Mouse (Mus musculus) bone marrow, adult 2 months (tissue): ENCODE results near the gene Alox15. TPM values are rescaled to one million over a fixed set of nuclear protein-coding genes. Genes with fewer than 3 reads are reported as not detected.
A peak's percentile ranks its signal among the peaks of the same experiment; 100 is the strongest.

ENCODE experiments used
- H3K27ac ChIP-seq: fragments of 200-500 bp; 2 replicates; pipeline ENCODE4 v1.5.1; 2012; ENCODE audit warnings: low read depth, mild to moderate bottlenecking, control low read depth, inconsistent platforms, low read length; ENCODE audit not compliant: control insufficient read depth, poor library complexity, insufficient read depth
- H3K4me1 ChIP-seq: fragments of 200-500 bp; 2 replicates; pipeline ENCODE4 v1.6.1; 2011; ENCODE audit warnings: low read length; ENCODE audit not compliant: control insufficient read depth, insufficient read depth
- H3K4me3 ChIP-seq: fragments of 200-500 bp; replicated peaks from 2 replicates; pipeline ENCODE3; 2011; ENCODE audit warnings: mild to moderate bottlenecking, low read depth, low read length, control low read depth; ENCODE audit not compliant: control insufficient read depth
- CTCF ChIP-seq: fragments of 200-500 bp; IDR thresholded peaks from 2 replicates; pipeline ENCODE4 v1.5.1; 2011; ENCODE audit warnings: low read length, control low read depth; ENCODE audit not compliant: control insufficient read depth, insufficient read depth
- POLR2A ChIP-seq: fragments of 200-500 bp; IDR thresholded peaks from 2 replicates; pipeline ENCODE4 v1.6.1; 2011; ENCODE audit warnings: low read depth, mild to moderate bottlenecking, control low read depth, low read length, borderline replicate concordance; ENCODE audit not compliant: control insufficient read depth
- WGBS: fragments of 180-500 bp; shearing (Covaris S2); methylation state at CpG from one replicate; pipeline ENCODE4 v1.1.7; 2018; 5-methylcytosine and 5-hydroxymethylcytosine counted together
- polyA plus RNA-seq: library from polyadenylated mRNA; stranded (reverse); fragments of >200 nt; gene quantifications from 2 replicates; pipeline ENCODE4 v1.2.4, GENCODE M21; 2011; ENCODE audit warnings: low replicate concordance; ENCODE audit not compliant: missing spikeins, insufficient read depth, insufficient read length

The Alox15 gene
- polyA plus RNA-seq, 1 experiment = 3.5 TPM

DNA sequence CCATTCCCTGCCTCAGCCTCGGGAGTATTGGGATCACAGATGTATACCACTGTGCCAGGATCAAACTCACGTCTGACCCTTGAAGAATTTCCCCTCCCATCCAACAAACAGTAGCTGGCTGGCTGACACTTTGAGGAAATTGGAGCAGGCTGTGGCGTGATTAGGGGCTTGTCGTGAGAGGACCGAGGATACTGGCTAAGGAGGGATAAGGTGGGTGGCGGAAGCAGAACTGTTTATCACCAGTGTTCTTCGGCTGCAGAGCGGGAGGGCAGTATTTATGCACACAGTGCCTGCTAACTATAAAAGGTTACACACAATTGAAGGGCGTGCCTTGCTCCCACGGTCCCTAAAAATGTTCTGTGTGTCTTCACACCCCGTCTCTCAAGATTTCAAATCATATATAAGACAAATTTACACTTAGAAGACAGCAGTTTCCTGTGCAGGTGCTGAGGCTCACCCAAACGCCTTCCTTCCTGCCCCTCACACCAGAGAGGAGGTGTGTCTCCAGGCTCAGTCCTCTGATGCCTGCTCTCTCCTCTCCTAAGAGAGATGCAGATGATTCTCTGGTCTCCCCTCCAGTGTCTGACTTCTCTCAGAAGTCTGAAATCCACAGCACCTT lies 53.9 kb downstream of the Alox15 start:
- H3K4me3 ChIP-seq = no peak overlapping the region
- H3K4me1 ChIP-seq = peaks cover 2% of the 10 kb centered on the region
- 3% methylated on average over 12 of the region's 12 CpGs for WGBS
- 0 out of 2 replicates have a peak overlapping the region, but pooled peaks have one; percentile 12 for H3K27ac ChIP-seq
- TF ChIP-seq POLR2A (no peak), CTCF (no peak)

DNA sequence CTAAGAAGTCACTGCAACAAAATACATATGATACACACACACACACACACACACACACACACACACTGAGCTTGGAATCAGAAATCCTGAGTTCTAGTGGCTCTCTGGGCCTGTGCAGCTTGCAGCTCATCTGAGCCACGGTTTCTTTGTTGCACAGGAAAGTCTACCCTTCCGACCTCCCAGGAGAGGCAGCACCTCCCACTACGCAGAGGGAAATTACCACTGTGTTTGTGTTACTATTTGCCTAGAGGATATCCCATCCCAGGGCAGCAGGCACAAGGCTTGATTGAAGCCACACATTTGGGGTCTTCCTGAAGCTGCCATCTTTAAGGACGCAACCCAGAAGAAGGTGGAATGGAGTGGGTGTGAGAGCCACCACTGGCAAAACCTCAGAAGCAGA lies 54.4 kb downstream of the Alox15 start:
- 20% methylated on average over 4 of the region's 4 CpGs for WGBS
- TF ChIP-seq POLR2A (no peak), CTCF (no peak)
- Histone ChIP-seq H3K27ac (0 out of 2 replicates have a peak overlapping the region, but pooled peaks have one; percentile 12), H3K4me1 (peaks cover 2% of the 10 kb centered on the region), H3K4me3 (no peak overlapping the region)

Other genes starting within 250 kb of the Alox15 start
- 2.3 and 3.8 TPM in 2 replicates for gene Mgl2, start 221.7 kb downstream of the Alox15 start, polyA plus RNA-seq
- 6.4 and 15.1 TPM in 2 replicates for gene Clec10a, start 195.8 kb downstream of the Alox15 start, polyA plus RNA-seq
- gene Slc16a11, start 139.3 kb downstream of the Alox15 start, polyA plus RNA-seq = 1.9 and 2.4 TPM in 2 replicates
- 0.60 and 1.7 TPM in 2 replicates for gene Slc16a13, start 131.0 kb downstream of the Alox15 start, polyA plus RNA-seq
- 1.4 and 2.2 TPM in 2 replicates for gene Bcl6b, start 122.2 kb downstream of the Alox15 start, polyA plus RNA-seq
- gene 0610010K14Rik, start 114.1 kb downstream of the Alox15 start, polyA plus RNA-seq = 67.2 and 107 TPM in 2 replicates
- gene Gm21988, start 112.2 kb downstream of the Alox15 start, polyA plus RNA-seq = 4.8 TPM in 1 of 2 replicates, not detected in the other
- 116 and 167 TPM in 2 replicates for gene Rnasek, start 112.2 kb downstream of the Alox15 start, polyA plus RNA-seq
- 46.3 and 82.5 TPM in 2 replicates for gene Alox12, start 96.7 kb downstream of the Alox15 start, polyA plus RNA-seq
- gene Alox12e, start 29.4 kb downstream of the Alox15 start, polyA plus RNA-seq = not detected in 2 replicates
- gene Pelp1, start 58.0 kb upstream of the Alox15 start, polyA plus RNA-seq = 13.9 and 22.7 TPM in 2 replicates
- 201 and 438 TPM in 2 replicates for gene Arrb2, start 80.6 kb upstream of the Alox15 start, polyA plus RNA-seq
- 8.3 and 16.1 TPM in 2 replicates for gene Med11, start 99.9 kb upstream of the Alox15 start, polyA plus RNA-seq
- 0.66 and 1.5 TPM in 2 replicates for gene Zmynd15, start 107.4 kb upstream of the Alox15 start, polyA plus RNA-seq
- 0.59 and 3.2 TPM in 2 replicates for gene Cxcl16, start 108.0 kb upstream of the Alox15 start, polyA plus RNA-seq
- not detected in 2 replicates for gene Tm4sf5, start 153.2 kb upstream of the Alox15 start, polyA plus RNA-seq
- not detected in 2 replicates for gene Vmo1, start 162.6 kb upstream of the Alox15 start, polyA plus RNA-seq
- not detected in 2 replicates for gene Gltpd2, start 167.2 kb upstream of the Alox15 start, polyA plus RNA-seq
- 90.4 and 129 TPM in 2 replicates for gene Psmb6, start 173.3 kb upstream of the Alox15 start, polyA plus RNA-seq
- gene Gm40193, start 180.9 kb upstream of the Alox15 start, polyA plus RNA-seq = not detected in 2 replicates
- 1.5 and 4.0 TPM in 2 replicates for gene Pld2, start 188.0 kb upstream of the Alox15 start, polyA plus RNA-seq
- gene Mink1, start 210.8 kb upstream of the Alox15 start, polyA plus RNA-seq = 50.8 and 79.5 TPM in 2 replicates